Mouse (Mus musculus): ENCODE results near the gene Xrcc3.

The Xrcc3 gene

GRCm38 (mm10) chr12:111813766-111814617, at the start of gene Xrcc3, which contains the start of gene Zfyve21:
Gene Xrcc3 (minus strand): TSS chr12:111813873.
Gene Zfyve21 (plus strand): TSS chr12:111814170.
- peak; percentile 99 for DNase-seq (ENCODE audit: low read depth)

DNA sequence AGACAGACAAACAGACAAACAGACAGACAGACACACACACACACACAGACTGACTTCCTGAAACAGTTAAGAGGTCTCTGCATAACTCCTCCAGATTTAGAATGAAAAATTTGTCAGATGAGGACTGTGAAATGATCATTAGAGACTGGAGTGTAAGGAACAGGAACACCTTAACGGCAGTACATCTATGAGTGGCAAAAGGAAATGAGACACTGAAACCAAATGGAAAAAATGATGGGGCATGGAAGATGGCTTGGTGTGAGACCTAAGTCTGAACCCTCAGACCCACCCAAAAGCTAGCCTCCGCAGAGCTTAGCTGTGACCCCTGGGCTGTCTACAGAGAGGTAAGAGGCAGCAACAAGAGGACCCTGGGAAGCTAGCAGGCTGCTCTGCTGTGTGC, 41.8 kb upstream of the Xrcc3 start:
- no peak for DNase-seq (ENCODE audit: low read depth)

DNA sequence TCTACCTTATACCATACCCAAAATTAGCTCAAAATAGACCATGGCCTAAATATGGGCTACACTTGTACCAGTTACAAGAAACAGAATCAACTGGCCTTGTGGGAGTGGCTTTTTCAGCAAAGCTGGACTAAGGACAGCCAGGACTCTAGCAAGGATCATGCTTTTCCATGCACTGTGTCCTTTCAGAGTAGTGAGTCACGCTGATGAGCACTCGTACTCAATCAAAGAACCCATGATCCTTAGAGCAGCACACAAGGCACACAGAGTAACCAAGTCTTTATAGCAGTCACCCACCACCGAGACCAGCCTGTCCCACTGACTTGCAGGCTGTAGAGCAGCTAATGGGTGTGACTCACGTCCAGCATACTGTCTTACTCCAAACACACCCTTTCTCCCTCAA, 39.9 kb upstream of the Xrcc3 start:
- DNase-seq (ENCODE audit: low read depth) = peak; percentile 25

- peak; percentile 28 for DNase-seq (ENCODE audit: low read depth)
Measured at GRCm38 (mm10) chr12:111853011-111853436, 39.4 kb upstream of the Xrcc3 start.

DNA sequence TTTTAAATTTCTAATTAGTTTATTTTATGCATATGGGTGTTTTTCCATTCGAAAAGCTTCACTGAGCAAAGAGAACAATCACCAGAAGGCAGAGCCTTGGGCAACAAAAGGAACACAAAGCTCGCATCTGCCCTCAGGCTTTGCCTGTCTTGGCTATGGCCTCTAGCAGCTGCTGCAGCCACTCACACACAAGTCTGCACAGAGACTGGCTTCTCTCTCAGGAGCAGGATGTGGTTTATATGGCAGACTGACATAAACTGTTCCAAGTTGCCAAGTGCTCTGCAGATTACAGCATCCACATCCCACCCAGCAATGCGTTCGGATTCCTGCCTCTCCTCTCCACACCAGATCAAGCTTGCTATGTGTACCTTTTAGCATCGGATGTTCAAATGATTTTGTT, 38.1 kb upstream of the Xrcc3 start:
- DNase-seq (ENCODE audit: low read depth) = peak; percentile 29

DNA sequence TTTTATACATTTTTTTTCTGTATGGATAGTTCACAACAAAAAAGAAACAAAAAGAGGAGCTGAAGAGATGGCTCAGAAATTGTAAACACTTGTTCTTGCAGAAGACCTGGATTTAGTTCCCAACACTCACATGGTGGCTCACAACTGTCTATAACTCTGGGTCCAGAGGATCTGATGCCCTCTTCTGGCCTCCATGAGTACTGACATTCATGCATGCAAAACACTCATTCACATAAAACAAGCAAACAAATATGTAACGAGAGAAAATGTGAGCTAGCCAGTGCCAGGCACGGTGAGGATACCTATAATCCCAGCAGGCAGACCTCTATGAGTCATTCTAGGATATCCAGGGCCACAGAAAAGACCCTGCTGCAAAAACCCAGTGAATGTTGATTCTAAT, 37.6 kb upstream of the Xrcc3 start:
- peak; percentile 30 for DNase-seq (ENCODE audit: low read depth)

GRCm38 (mm10) chr12:111848300-111848798, 34.7 kb upstream of the Xrcc3 start:
- DNase-seq (ENCODE audit: low read depth) = peak; percentile 54

DNA sequence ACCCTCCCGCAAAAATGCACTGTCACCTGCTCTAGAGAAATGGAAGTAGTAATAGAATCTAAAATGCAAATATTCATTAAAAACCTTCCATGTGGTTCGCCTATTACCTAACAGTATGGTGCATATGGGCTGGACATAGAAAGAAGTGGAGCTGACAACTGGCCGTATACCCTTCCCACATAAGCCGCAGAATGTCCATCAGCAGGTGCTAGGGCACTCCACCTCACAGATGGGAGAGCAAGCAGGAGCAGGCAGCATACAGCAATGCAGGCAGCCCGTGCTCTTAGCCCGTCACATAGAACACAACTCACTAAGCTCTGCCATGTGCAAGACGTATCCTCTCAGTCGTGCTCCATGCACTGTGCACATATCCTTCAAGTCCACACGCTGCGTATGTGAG, 33.1 kb upstream of the Xrcc3 start:
- DNase-seq (ENCODE audit: low read depth) = no peak

- no peak for DNase-seq (ENCODE audit: low read depth)
Measured at GRCm38 (mm10) chr12:111845953-111846352, 32.3 kb upstream of the Xrcc3 start.

DNA sequence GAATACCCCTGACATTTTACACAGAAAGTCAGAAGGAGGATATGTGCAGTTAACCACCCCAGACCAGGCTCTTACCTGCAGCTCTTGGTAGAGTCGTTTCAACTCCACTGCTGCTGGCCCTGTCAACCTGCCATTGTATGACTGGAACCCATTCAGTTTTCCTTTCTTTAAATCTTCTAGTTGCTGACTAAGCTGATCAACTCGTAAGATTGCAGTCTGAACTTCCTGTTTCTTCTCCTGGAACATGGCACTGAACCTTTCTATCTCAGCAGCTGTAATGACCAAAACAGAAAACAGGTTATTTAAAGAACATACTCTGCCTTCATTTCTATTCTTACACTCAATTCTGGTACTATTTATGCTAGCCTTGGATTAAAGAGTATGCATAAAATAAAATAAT, 29.8 kb upstream of the Xrcc3 start:
- no peak for DNase-seq (ENCODE audit: low read depth)

- no peak for DNase-seq (ENCODE audit: low read depth)
Measured at GRCm38 (mm10) chr12:111842565-111843433, 29.1 kb upstream of the Xrcc3 start.

DNA sequence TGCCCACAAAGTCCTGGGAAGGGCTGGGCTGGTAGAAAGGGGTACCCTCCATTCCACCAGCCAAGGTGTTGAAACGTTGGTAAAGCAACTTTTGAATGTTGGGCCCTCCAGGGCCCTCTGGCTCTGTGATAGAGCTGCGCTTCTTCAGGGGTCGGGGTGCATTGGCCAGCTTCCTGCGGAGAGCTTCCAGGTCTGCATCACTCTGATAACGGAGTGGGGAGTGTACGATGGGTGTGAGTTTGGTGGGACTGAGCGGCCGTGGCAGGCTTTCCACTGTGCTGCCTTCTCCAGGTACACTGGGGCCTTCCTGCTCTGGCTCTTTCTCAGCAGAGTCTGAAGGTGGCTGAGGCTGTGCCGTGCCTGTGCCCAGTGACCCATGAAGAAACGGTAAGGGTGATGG, 19.8 kb upstream of the Xrcc3 start:
- no peak for DNase-seq (ENCODE audit: low read depth)

GRCm38 (mm10) chr12:111832643-111833042, 19.0 kb upstream of the Xrcc3 start:
- no peak for DNase-seq (ENCODE audit: low read depth)

DNA sequence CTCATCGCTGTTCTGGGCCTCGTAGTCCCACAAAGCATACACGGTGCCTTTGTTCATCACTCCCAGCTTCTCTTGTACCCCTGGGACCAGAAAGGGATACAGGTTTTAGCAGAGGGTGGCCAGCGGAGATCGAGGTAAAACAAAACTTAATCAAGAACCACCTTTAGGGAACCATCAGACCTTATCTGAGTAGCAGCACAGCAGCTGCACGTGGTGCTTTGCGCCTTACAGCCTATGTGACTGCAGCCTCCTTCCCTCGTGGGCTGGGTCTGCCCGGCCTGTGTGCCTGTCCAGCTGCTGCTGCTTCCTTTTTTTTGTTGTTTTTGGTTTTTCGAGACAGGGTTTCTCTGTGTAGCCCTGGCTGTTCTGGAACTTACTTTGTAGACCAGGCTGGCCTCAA, 16.7 kb upstream of the Xrcc3 start:
- no peak for DNase-seq (ENCODE audit: low read depth)

- DNase-seq (ENCODE audit: low read depth) = no peak
Measured at GRCm38 (mm10) chr12:111829954-111830353, 16.3 kb upstream of the Xrcc3 start.

GRCm38 (mm10) chr12:111829447-111829846, 15.8 kb upstream of the Xrcc3 start:
- DNase-seq (ENCODE audit: low read depth) = no peak

DNA sequence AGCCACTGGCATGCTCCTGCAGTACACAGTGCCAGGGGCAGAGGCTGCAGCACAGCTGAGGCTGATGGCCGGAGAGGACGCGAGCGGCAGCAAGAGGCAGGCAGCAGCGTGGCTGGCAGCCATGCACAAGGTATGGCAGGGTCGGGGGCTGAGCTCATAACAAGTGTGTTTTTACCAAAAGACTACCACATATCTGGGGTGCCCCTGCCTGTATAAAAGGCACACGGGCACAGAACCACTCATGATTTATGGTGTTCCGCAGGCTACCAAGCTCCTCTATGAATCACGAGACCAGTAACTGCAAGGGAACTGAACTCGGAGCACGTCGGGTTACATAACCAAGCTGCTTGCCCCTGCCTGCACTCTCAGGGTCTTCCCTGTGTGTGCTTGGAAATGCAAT, 13.9 kb upstream of the Xrcc3 start:
- DNase-seq (ENCODE audit: low read depth) = no peak

GRCm38 (mm10) chr12:111821931-111822330, 8.3 kb upstream of the Xrcc3 start:
- DNase-seq (ENCODE audit: low read depth) = no peak

DNA sequence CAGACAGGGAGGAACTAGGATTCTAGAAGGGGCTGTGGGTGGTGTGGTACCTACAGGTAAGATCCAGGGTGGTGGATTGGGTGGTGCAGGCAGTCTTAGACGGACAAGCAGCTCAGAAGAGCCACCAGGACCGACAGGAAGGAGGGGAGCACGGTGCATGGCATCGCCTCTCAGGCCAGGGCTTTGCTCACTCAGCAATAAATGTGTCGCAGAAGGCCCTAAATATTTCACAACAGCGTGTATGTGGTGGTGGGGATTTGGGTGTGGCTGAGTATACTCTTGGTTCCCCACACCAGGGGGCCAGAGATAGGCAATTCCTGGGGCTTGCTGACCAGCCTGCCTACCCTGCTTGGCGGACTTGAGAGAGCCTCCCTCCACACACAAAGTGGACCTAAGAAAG, 7.0 kb upstream of the Xrcc3 start:
- no peak for DNase-seq (ENCODE audit: low read depth)

DNA sequence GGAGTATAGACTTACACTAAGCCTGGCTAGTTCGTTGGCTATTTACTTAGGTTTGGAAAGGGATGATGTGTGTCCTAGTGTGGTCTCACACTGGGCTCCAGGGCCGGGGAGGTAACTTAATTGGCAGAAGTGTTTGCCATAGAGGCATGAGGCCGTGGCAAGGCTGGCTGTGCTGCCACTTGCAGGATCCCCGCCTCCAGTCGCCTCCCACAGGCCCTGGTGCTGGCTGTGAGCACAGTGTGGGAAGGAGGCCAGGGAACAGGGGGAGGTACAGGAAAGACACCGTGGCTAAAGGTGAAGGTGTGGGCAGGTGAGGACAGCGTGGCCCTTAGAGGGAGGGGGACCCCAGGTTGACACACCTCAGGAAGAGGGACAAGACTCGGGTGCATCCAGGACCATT, 6.3 kb upstream of the Xrcc3 start:
- no peak for DNase-seq (ENCODE audit: low read depth)

- no peak for DNase-seq (ENCODE audit: low read depth)
Measured at GRCm38 (mm10) chr12:111817991-111818390, 4.3 kb upstream of the Xrcc3 start.

GRCm38 (mm10) chr12:111816967-111817366, 3.3 kb upstream of the Xrcc3 start:
- peak; percentile 33 for DNase-seq (ENCODE audit: low read depth)

DNA sequence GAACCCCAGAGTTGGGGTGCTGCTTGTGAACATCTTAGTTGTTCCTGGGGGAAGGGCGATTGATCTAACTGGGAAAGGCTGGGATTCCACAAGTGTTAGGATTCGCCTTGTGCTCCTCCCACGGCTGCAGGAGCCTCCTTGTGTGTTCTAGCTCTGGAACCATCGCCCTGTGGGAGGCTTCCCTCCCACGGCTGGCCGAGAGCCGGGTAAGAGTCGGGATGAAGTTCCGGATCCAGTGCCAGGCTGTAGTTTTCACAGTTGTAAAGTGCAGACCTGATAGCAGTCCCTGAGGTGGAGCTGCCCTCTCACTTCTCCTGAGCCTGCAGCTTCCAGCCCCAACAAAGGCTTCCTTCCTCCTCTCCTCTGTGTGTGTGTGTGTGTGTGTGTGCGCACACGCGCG, 2.9 kb upstream of the Xrcc3 start:
- DNase-seq (ENCODE audit: low read depth) = peak; percentile 39
